Mouse (Mus musculus): ENCODE measurements around the gene Gm10647.

GRCm38 (mm10) chr9:66787821-66788220 is 9.0 kb upstream of the Gm10647 start:
- no peak for TF ChIP-seq CTCF (IDR thresholded peaks at IDR 0.05; ENCODE audit: control insufficient read depth, insufficient read depth, insufficient read length)
- no peak for TF ChIP-seq MYOG (IDR thresholded peaks at IDR 0.05; ENCODE audit: control insufficient read depth, extremely low read depth, insufficient read length)
- no peak for TF ChIP-seq MAX (IDR thresholded peaks at IDR 0.05)
- TF ChIP-seq CEBPB (IDR thresholded peaks at IDR 0.05; ENCODE audit: low read depth) = no peak
- no peak for TF ChIP-seq FOSL1 (IDR thresholded peaks at IDR 0.05; ENCODE audit: insufficient read depth, low read length, poor library complexity, severe bottlenecking)
- TF ChIP-seq USF1 (IDR thresholded peaks at IDR 0.05; ENCODE audit: low read depth) = no peak

Data from C2C12 (cell line).